Mouse (Mus musculus): Measurements from ENCODE around the gene Olfr339. TPM values are rescaled to one million over a fixed set of nuclear protein-coding genes. Genes with fewer than 3 reads are reported as not detected.
"Not testable (repeated sequence)": the region's sequence is repeated elsewhere in the genome, so short reads cannot be mapped to it uniquely, and the experiment has no call there.

Gene Olfr339
- polyA plus RNA-seq (2014; fragmentation: Nextera tagmentation; extraction: Ambion mirVana): not detected in 2 replicates

DNA sequence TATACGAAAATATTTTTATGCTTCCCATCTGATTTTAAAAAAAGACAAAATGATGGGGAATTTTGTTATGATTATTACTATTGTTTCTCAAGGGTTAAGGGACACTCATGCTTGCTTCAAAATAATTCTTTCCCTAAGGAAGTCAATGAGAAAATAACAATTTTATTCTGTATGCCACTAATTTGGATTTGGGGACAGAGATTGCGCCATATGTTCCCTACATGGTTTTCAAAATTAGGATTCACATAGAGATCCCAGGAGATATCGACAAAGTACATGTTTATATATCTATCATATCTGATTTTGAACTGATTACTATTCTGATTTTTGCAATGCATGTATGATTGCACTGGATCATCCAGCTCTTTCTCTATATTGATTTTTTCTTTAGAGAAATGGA, at the start of gene Olfr339:
Olfr339 (plus strand) TSS at position 301 of the 400 bp plus-strand sequence.
- no peak for ATAC-seq (ENCODE audit: low FRiP score)
- Histone ChIP-seq H3K9me3 (ENCODE audit: control insufficient read depth, low read length) (peaks cover 7% of the 10 kb centered on the region; the same call in 1 of the 2 replicates), H3K4me1 (ENCODE audit: control insufficient read depth, insufficient read depth, low read length) (no peaks in the 10 kb centered on the region), H3K27ac (ENCODE audit: low read depth, low read length) (no peak within 1 kb of the TSS), H3K36me3 (ENCODE audit: control insufficient read depth, insufficient read depth, low read length) (no peaks in the 10 kb centered on the region), H3K4me2 (no peak within 1 kb of the TSS), H3K9ac (ENCODE audit: low read length) (no peak within 1 kb of the TSS), H3K4me3 (ENCODE audit: low read depth, low read length) (no peak within 1 kb of the TSS), H3K27me3 (ENCODE audit: control insufficient read depth, insufficient read depth, low read length) (no peaks in the 10 kb centered on the region)
- 89% methylated on average over 3 of the region's 3 CpGs for WGBS
- no peak for DNase-seq (ENCODE audit: low spot score, missing footprints)

DNA sequence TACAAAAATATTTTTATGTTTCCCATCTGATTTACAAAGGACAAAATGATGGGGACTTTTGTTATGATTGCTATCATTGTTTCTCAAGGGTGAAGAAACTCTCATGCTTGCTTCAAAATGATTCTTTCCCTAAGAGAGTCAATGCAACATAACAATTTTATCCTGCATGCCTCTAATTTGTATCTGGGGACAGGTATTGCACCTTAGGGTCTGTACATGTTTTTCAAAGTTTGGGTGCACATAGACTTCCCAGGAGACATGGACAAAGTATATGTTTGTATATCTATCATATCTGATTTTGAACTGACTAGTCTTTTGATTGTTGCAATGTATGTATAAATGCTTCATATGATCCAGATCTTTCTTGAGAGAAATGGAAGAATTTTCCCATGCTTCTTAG, 45.5 kb upstream of the Olfr339 start, which contains the start of gene Olfr338:
Olfr338 (plus strand) TSS at position 301 of the 400 bp plus-strand sequence.
- no peak for DNase-seq (ENCODE audit: low spot score, missing footprints)
- Histone ChIP-seq H3K36me3 (ENCODE audit: control insufficient read depth, insufficient read depth, low read length) (no peaks in the 10 kb centered on the region), H3K4me2 (no peak within 1 kb of the TSS), H3K4me1 (ENCODE audit: control insufficient read depth, insufficient read depth, low read length) (no peaks in the 10 kb centered on the region), H3K9me3 (ENCODE audit: control insufficient read depth, low read length) (peaks cover 6% of the 10 kb centered on the region; the same call in 1 of the 2 replicates), H3K27me3 (ENCODE audit: control insufficient read depth, insufficient read depth, low read length) (no peaks in the 10 kb centered on the region), H3K4me3 (ENCODE audit: low read depth, low read length) (no peak within 1 kb of the TSS), H3K27ac (ENCODE audit: low read depth, low read length) (no peak within 1 kb of the TSS), H3K9ac (ENCODE audit: low read length) (no peak within 1 kb of the TSS)
- no peak for ATAC-seq (ENCODE audit: low FRiP score)

GRCm38 (mm10) chr2:36415174-36415573, 3.6 kb upstream of the Olfr339 start:
- H3K36me3 ChIP-seq (ENCODE audit: control insufficient read depth, insufficient read depth, low read length); H3K27ac ChIP-seq (ENCODE audit: low read depth, low read length); H3K4me2 ChIP-seq; H3K9ac ChIP-seq (ENCODE audit: low read length); DNase-seq (ENCODE audit: low spot score, missing footprints); H3K4me1 ChIP-seq (ENCODE audit: control insufficient read depth, insufficient read depth, low read length); ATAC-seq (ENCODE audit: low FRiP score); H3K27me3 ChIP-seq (ENCODE audit: control insufficient read depth, insufficient read depth, low read length); H3K4me3 ChIP-seq (ENCODE audit: low read depth, low read length); H3K9me3 ChIP-seq (ENCODE audit: control insufficient read depth, low read length): not testable (repeated sequence)
- WGBS: 79% methylated on average over 3 of the region's 3 CpGs

GRCm38 (mm10) chr2:36415591-36415990, 3.2 kb upstream of the Olfr339 start:
- not testable (repeated sequence) for H3K9ac ChIP-seq (ENCODE audit: low read length); H3K36me3 ChIP-seq (ENCODE audit: control insufficient read depth, insufficient read depth, low read length); ATAC-seq (ENCODE audit: low FRiP score); H3K4me3 ChIP-seq (ENCODE audit: low read depth, low read length); DNase-seq (ENCODE audit: low spot score, missing footprints); H3K4me2 ChIP-seq; H3K27me3 ChIP-seq (ENCODE audit: control insufficient read depth, insufficient read depth, low read length); H3K27ac ChIP-seq (ENCODE audit: low read depth, low read length); H3K9me3 ChIP-seq (ENCODE audit: control insufficient read depth, low read length); H3K4me1 ChIP-seq (ENCODE audit: control insufficient read depth, insufficient read depth, low read length)
- 84% methylated on average over 7 of the region's 7 CpGs for WGBS

DNA sequence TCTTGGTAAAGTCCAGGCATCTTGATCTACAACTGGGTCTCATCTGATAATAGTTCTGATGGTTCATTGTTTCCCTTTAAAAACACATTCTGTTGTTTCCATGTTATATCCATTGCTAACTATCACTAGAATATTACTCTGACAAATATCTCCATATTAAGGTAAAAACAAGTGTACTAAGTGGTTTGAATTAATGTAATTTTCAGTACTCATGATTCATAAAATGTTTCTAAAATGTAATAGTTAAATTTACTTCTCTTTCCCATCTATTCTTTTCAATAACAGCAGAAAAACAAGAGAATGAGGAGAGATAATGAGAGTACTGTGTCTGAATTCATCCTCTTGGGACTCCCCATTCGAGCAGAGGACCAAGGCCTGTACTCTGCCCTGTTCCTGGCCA, 33.5 kb downstream of the Olfr339 start, which contains the start of gene Olfr340:
Olfr340 (plus strand) TSS at position 301 of the 400 bp plus-strand sequence.
- DNase-seq (ENCODE audit: low spot score, missing footprints) (no peak), ATAC-seq (ENCODE audit: low FRiP score) (no peak)
- H3K9ac ChIP-seq (ENCODE audit: low read length): no peak within 1 kb of the TSS
- H3K27ac ChIP-seq (ENCODE audit: low read depth, low read length): no peak within 1 kb of the TSS
- no peaks in the 10 kb centered on the region for H3K4me1 ChIP-seq (ENCODE audit: control insufficient read depth, insufficient read depth, low read length)
- H3K27me3 ChIP-seq (ENCODE audit: control insufficient read depth, insufficient read depth, low read length): no peaks in the 10 kb centered on the region
- H3K9me3 ChIP-seq (ENCODE audit: control insufficient read depth, low read length): peaks cover 3% of the 10 kb centered on the region; the same call in 1 of the 2 replicates
- WGBS: 63% methylated on average over 1 of the region's 1 CpGs
- H3K4me2 ChIP-seq: no peak within 1 kb of the TSS
- H3K36me3 ChIP-seq (ENCODE audit: control insufficient read depth, insufficient read depth, low read length): no peaks in the 10 kb centered on the region
- H3K4me3 ChIP-seq (ENCODE audit: low read depth, low read length): no peak within 1 kb of the TSS

DNA sequence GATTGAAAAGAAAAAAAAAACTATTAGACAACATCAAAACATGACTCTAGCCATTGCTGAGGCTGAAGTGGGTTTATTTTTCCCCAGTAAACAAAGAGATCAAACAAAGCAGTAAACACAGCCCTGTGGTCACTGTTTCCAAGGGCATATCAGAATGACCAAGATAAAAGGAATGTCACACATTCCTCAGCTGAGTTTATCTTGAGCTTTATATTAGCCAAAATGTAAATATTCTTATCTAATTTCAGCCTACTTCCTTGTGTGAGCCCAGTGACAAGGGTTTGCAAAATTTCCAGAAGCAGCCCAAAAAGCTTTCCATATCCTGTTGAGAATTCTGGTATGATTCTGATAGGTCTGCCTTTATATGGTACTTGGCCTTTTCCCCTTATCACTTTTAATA, 54.9 kb downstream of the Olfr339 start:
- Histone ChIP-seq H3K4me3 (ENCODE audit: low read depth, low read length) (no peak overlapping the region), H3K27me3 (ENCODE audit: control insufficient read depth, insufficient read depth, low read length) (no peaks in the 10 kb centered on the region), H3K9ac (ENCODE audit: low read length) (no peak overlapping the region), H3K27ac (ENCODE audit: low read depth, low read length) (no peak overlapping the region), H3K36me3 (ENCODE audit: control insufficient read depth, insufficient read depth, low read length) (no peaks in the 10 kb centered on the region), H3K4me2 (no peak overlapping the region), H3K9me3 (ENCODE audit: control insufficient read depth, low read length) (peaks cover 4% of the 10 kb centered on the region; the same call in 1 of the 2 replicates), H3K4me1 (ENCODE audit: control insufficient read depth, insufficient read depth, low read length) (no peaks in the 10 kb centered on the region)
- DNase-seq (ENCODE audit: low spot score, missing footprints): no peak
- no peak for ATAC-seq (ENCODE audit: low FRiP score)

Other genes starting within 250 kb of the Olfr339 start
- 3.0 and 4.2 TPM in 2 replicates for gene Ptgs1, start 188.5 kb upstream of the Olfr339 start, polyA plus RNA-seq (2014; fragmentation: Nextera tagmentation; extraction: Ambion mirVana)
- not detected in 2 replicates for gene Olfr338, start 45.4 kb upstream of the Olfr339 start, polyA plus RNA-seq (2014; fragmentation: Nextera tagmentation; extraction: Ambion mirVana)
- not detected in 2 replicates for gene Olfr340, start 33.6 kb downstream of the Olfr339 start, polyA plus RNA-seq (2014; fragmentation: Nextera tagmentation; extraction: Ambion mirVana)
- gene Olfr341, start 63.5 kb downstream of the Olfr339 start, polyA plus RNA-seq (2014; fragmentation: Nextera tagmentation; extraction: Ambion mirVana): not detected in 2 replicates
- gene Olfr342, start 106.1 kb downstream of the Olfr339 start, polyA plus RNA-seq (2014; fragmentation: Nextera tagmentation; extraction: Ambion mirVana): not detected in 2 replicates
- not detected in 2 replicates for gene Olfr344, start 147.7 kb downstream of the Olfr339 start, polyA plus RNA-seq (2014; fragmentation: Nextera tagmentation; extraction: Ambion mirVana)
- not detected in 2 replicates for gene Olfr345, start 221.1 kb downstream of the Olfr339 start, polyA plus RNA-seq (2014; fragmentation: Nextera tagmentation; extraction: Ambion mirVana)

All from midbrain, embryonic 11.5 days (tissue).